Mouse (Mus musculus): Measurements from ENCODE around the gene Rnaseh2a. TPM values are rescaled to one million over a fixed set of nuclear protein-coding genes. Genes with fewer than 3 reads are reported as not detected.

Gene Rnaseh2a
- total and polyA plus RNA-seq, 3 experiments = 71.6 to 115 (median 83.1) TPM

DNA sequence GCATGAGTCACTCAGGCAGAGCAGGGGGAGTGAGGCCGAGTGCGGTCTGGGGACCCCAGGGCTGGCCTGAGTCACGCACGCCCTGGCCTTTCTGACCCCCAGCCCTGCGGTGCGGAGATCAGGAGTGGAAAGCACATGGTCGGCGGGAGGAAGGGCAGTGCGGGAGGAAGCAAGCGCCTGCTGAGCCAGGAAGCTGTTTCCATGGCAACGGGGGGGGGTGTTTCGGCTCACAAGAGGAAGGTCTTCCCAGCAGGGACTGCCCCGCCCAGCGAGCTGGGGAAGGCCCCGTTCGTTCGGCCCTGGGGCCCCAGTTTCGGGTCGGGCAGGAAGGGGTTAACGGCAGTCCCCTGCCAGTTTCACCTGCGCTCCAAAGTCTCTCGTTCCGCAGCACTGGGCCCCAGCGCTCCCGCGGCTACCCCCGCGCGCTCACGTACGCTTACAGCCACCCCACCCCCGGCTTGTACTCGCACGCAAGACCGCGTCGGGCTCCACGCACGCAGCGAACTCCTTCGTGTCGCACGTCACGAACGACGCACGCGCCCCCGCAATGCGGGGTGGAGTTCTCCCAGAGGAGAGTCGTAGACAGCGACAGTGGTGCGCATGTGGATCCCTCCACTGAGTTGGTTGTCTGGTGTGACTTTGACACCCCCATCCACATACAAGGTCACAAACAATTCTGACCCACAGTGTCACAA, 16.3 kb upstream of the Rnaseh2a start (continued):
- no peak for TF ChIP-seq JUN (IDR thresholded peaks at IDR 0.05; ENCODE audit: insufficient read depth, low read depth, low read length)
- TF ChIP-seq MAZ (IDR thresholded peaks at IDR 0.05; ENCODE audit: low read depth, low read length) = peak; percentile 99
- TF ChIP-seq TCF12 (IDR thresholded peaks at IDR 0.05; ENCODE audit: low read depth, low read length) = peak; percentile 97
- TF ChIP-seq PAX5 (IDR thresholded peaks at IDR 0.05; ENCODE audit: low read length) = no peak
- no peak; the same call in 1 of the 2 replicates for TF ChIP-seq USF1 (IDR thresholded peaks at IDR 0.05; ENCODE audit: low read depth, low read length)
- TF ChIP-seq MXI1 (IDR thresholded peaks at IDR 0.05; ENCODE audit: low read depth, low read length) = peak; percentile 99
- TF ChIP-seq RCOR1 (conservative IDR thresholded peaks at IDR 0.05; ENCODE audit: low read depth, low read length) = peak; percentile 72; the same call in 1 of the 2 replicates

- H3K9me3 ChIP-seq (replicated peaks; ENCODE audit: low read length) = no peaks in the 10 kb centered on the region
- peak; percentile 81 for DNase-seq (ENCODE audit: extremely low read depth)
- peak overlapping the region; percentile 89 for H3K9ac ChIP-seq (ENCODE audit: insufficient read depth, low read depth)
- in situ Hi-C loops (cut with MboI; ENCODE audit: low pct_ligation_motif_present, low pct_unique_long_range_greater_than_20kb, low sequenced_read_pairs) (no loop called here), dilution Hi-C loops (cut with MboI; ENCODE audit: extremely low pct_ligation_motif_present, extremely low pct_unique_long_range_greater_than_20kb, low sequenced_read_pairs) (no loop called here)
- H3K79me2 ChIP-seq (replicated peaks; ENCODE audit: control insufficient read depth, extremely low read depth, insufficient read depth, poor library complexity, severe bottlenecking) = no peaks in the 10 kb centered on the region
- peaks cover 45 to 68% of the 10 kb centered on the region in 2 experiments for H3K4me1 ChIP-seq (ENCODE audit: control insufficient read depth in 1 of 2, insufficient read depth in 2 of 2)
- H3K4me3 ChIP-seq (replicated peaks in 1 of 3; ENCODE audit: low read depth in 2 of 3, low read length in 2 of 3, poor library complexity in 1 of 3) = peak overlapping the region; percentile 44 to 64 (median 56)
- no peaks in the 10 kb centered on the region for H3K27me3 ChIP-seq (replicated peaks)
- no peaks in the 10 kb centered on the region for H3K36me3 ChIP-seq (replicated peaks in 1 of 2; ENCODE audit: control insufficient read depth in 1 of 2, insufficient read depth in 1 of 2, low read length in 1 of 2)
- H3K4me2 ChIP-seq (ENCODE audit: insufficient read depth, low read depth, poor library complexity, severe bottlenecking) = peak overlapping the region; percentile 90
- H3K27ac ChIP-seq (ENCODE audit: insufficient read depth, low read depth) = peak overlapping the region; percentile 94
- TF ChIP-seq MAFK (IDR thresholded peaks at IDR 0.05; ENCODE audit: insufficient replicate concordance, low read length) = no peak
- TF ChIP-seq ZC3H11A (IDR thresholded peaks at IDR 0.05; ENCODE audit: low read depth, low read length) = no peak
- no peak for TF ChIP-seq PAX5 (IDR thresholded peaks at IDR 0.05; ENCODE audit: low read length)
- TF ChIP-seq MXI1 (IDR thresholded peaks at IDR 0.05; ENCODE audit: low read depth, low read length) = no peak
- no peak; the same call in 1 of the 2 replicates for TF ChIP-seq ZMIZ1 (IDR thresholded peaks at IDR 0.05; ENCODE audit: low read depth, low read length)
- TF ChIP-seq MAZ (IDR thresholded peaks at IDR 0.05; ENCODE audit: low read depth, low read length) = peak; percentile 1; the same call in 1 of the 2 replicates
- TF ChIP-seq NELFE (IDR thresholded peaks at IDR 0.05; ENCODE audit: low read depth, low read length) = no peak; the same call in 1 of the 2 replicates
- TF ChIP-seq MYC (IDR thresholded peaks at IDR 0.05; ENCODE audit: low read depth, low read length) = no peak
- no peak for TF ChIP-seq RCOR1 (conservative IDR thresholded peaks at IDR 0.05; ENCODE audit: low read depth, low read length)
- TF ChIP-seq SIN3A (IDR thresholded peaks at IDR 0.05; ENCODE audit: low read length) = no peak
- peak; percentile 51 for TF ChIP-seq POLR2A (IDR thresholded peaks at IDR 0.05; ENCODE audit: low read depth, low read length)
- TF ChIP-seq TBP (conservative IDR thresholded peaks at IDR 0.05; ENCODE audit: low read depth, low read length) = peak; percentile 71; the same call in 1 of the 2 replicates
- TF ChIP-seq KAT2A (IDR thresholded peaks at IDR 0.05; ENCODE audit: insufficient replicate concordance, low read length) = no peak
- no peak for TF ChIP-seq ELF1 (IDR thresholded peaks at IDR 0.05; ENCODE audit: low read depth, low read length)
- no peak for TF ChIP-seq MAX (IDR thresholded peaks at IDR 0.05; ENCODE audit: low read length)
- TF ChIP-seq CTCF (conservative IDR thresholded peaks at IDR 0.05 in 1 of 2, IDR thresholded peaks at IDR 0.05 in 1 of 2; ENCODE audit: low read depth in 2 of 2, low read length in 2 of 2) = no peak
- TF ChIP-seq BHLHE40 (IDR thresholded peaks at IDR 0.05; ENCODE audit: low read depth, low read length) = no peak; the same call in 1 of the 2 replicates
- TF ChIP-seq E2F4 (IDR thresholded peaks at IDR 0.05; ENCODE audit: insufficient replicate concordance, low read depth, low read length) = no peak
- no peak for TF ChIP-seq HCFC1 (IDR thresholded peaks at IDR 0.05; ENCODE audit: low read depth, low read length)
- TF ChIP-seq ETS1 (conservative IDR thresholded peaks at IDR 0.05; ENCODE audit: low read depth, low read length) = no peak
- no peak for TF ChIP-seq JUN (IDR thresholded peaks at IDR 0.05; ENCODE audit: insufficient read depth, low read depth, low read length)
- TF ChIP-seq NRF1 (IDR thresholded peaks at IDR 0.05; ENCODE audit: low read depth, low read length) = peak; percentile 22; the same call in 1 of the 2 replicates
- no peak for TF ChIP-seq UBTF (IDR thresholded peaks at IDR 0.05; ENCODE audit: low read depth, low read length)
- no peak for TF ChIP-seq GABPA (IDR thresholded peaks at IDR 0.05; ENCODE audit: insufficient replicate concordance, low read depth, low read length)
- TF ChIP-seq POLR2AphosphoS2 (IDR thresholded peaks at IDR 0.05; ENCODE audit: low read depth, low read length) = no peak; the same call in 1 of the 2 replicates
- no peak for TF ChIP-seq USF1 (IDR thresholded peaks at IDR 0.05; ENCODE audit: low read depth, low read length)
- TF ChIP-seq CHD1 (IDR thresholded peaks at IDR 0.05; ENCODE audit: low read depth, low read length) = peak; percentile 67
- no peak for TF ChIP-seq TCF12 (IDR thresholded peaks at IDR 0.05; ENCODE audit: low read depth, low read length)
- TF ChIP-seq IRF4 (IDR thresholded peaks at IDR 0.05; ENCODE audit: low read depth, low read length) = no peak; the same call in 1 of the 2 replicates
- no peak for TF ChIP-seq ZKSCAN1 (IDR thresholded peaks at IDR 0.05; ENCODE audit: borderline replicate concordance, low read depth, low read length)
- no peak for TF ChIP-seq RAD21 (IDR thresholded peaks at IDR 0.05; ENCODE audit: low read depth, low read length)
- TF ChIP-seq MEF2A (IDR thresholded peaks at IDR 0.05; ENCODE audit: borderline replicate concordance, low read depth, low read length) = no peak
- TF ChIP-seq CHD2 (IDR thresholded peaks at IDR 0.05; ENCODE audit: low read length) = no peak
Measured at GRCm38 (mm10) chr8:84985049-84985683, 15.6 kb upstream of the Rnaseh2a start.

Measured in CH12.LX (cell line).